Mouse (Mus musculus) stomach, postnatal 0 days (tissue): ENCODE measurements around the gene Pak6.

Experiments used
- CTCF ChIP-seq: IDR thresholded peaks from 2 replicates; pipeline ENCODE4 v1.5.1; 2016; ENCODE audit warnings: antibody characterized with exemption, low read depth, mild to moderate bottlenecking, moderate library complexity
- EP300 ChIP-seq: optimal IDR thresholded peaks from 2 replicates; pipeline ENCODE3; 2016; ENCODE audit warnings: antibody characterized with exemption

GRCm38 (mm10) chr2:118714230-118714629 is 51.1 kb downstream of the Pak6 start:
- no peak for TF ChIP-seq CTCF
- no peak for TF ChIP-seq EP300
